Mouse (Mus musculus) neural tube, embryonic 13.5 days (tissue): ENCODE data around the gene Tomm7. TPM values are rescaled to one million over a fixed set of nuclear protein-coding genes. Genes with fewer than 3 reads are reported as not detected.
A peak's percentile ranks its signal among the peaks of the same experiment; 100 is the strongest.
"Not testable (repeated sequence)": the region's sequence is repeated elsewhere in the genome, so short reads cannot be mapped to it uniquely, and the experiment has no call there.

Experiments
- ATAC-seq: fragments of 200-750 bp; cut with Nextera tagmentation; 2 replicates; pipeline ENCODE4 v1.8.0; 2017; ENCODE audit warnings: low read depth, mild to moderate bottlenecking, moderate TSS enrichment, moderate library complexity
- H3K27ac ChIP-seq: fragments of 300-500 bp; sonication (generic); replicated peaks from 2 replicates; pipeline ENCODE4 v1.5.1; 2015; ENCODE audit warnings: moderate library complexity, mild to moderate bottlenecking, inconsistent platforms
- H3K27me3 ChIP-seq: fragments of 300-500 bp; sonication (generic); 2 replicates; pipeline ENCODE4 v1.6.1; 2015; ENCODE audit warnings: mild to moderate bottlenecking, inconsistent platforms
- H3K36me3 ChIP-seq: fragments of 300-500 bp; sonication (generic); 2 replicates; pipeline ENCODE4 v1.6.1; 2015; ENCODE audit warnings: mild to moderate bottlenecking, inconsistent platforms
- H3K4me1 ChIP-seq: fragments of 300-500 bp; sonication (generic); replicated peaks from 2 replicates; pipeline ENCODE4 v1.6.1; 2015; ENCODE audit warnings: inconsistent platforms
- H3K4me2 ChIP-seq: fragments of 300-500 bp; sonication (generic); 2 replicates; pipeline ENCODE4 v1.6.1; 2015; ENCODE audit warnings: inconsistent platforms, mild to moderate bottlenecking, moderate library complexity
- H3K4me3 ChIP-seq: fragments of 300-500 bp; sonication (generic); 2 replicates; pipeline ENCODE4 v1.5.1; 2015; ENCODE audit warnings: mild to moderate bottlenecking, inconsistent platforms
- H3K9ac ChIP-seq: fragments of 300-500 bp; sonication (generic); 2 replicates; pipeline ENCODE4 v1.6.1; 2015; ENCODE audit warnings: moderate library complexity, mild to moderate bottlenecking, inconsistent platforms
- H3K9me3 ChIP-seq: fragments of 300-500 bp; sonication (generic); 2 replicates; pipeline ENCODE4 v1.6.1; 2016; ENCODE audit warnings: inconsistent platforms
- WGBS: fragments of 180-500 bp; shearing (Covaris S2); methylation state at CpG from one replicate; pipeline ENCODE4 v1.1.7; 2015; 5-methylcytosine and 5-hydroxymethylcytosine counted together
- polyA plus RNA-seq: library from polyadenylated mRNA; unstranded; fragments of >200 nt; fragmentation: Nextera tagmentation; extraction: Ambion mirVana; gene quantifications from 2 replicates; pipeline ENCODE4 v1.2.1, GENCODE M21; 2015

Gene Tomm7
- polyA plus RNA-seq, 1 experiment from 2014 or later: 98.8 TPM

GRCm38 (mm10) chr5:23845141-23845540 is 1.2 kb upstream of the Tomm7 start:
- no peak for ATAC-seq
- Histone ChIP-seq H3K4me3 (0 out of 2 replicates have a peak overlapping the region, but pooled peaks have one; percentile 62), H3K27ac (0 out of 2 replicates have a peak overlapping the region, but pooled peaks have one; percentile 87), H3K9ac (no peak overlapping the region), H3K4me1 (peaks cover 27% of the 10 kb centered on the region), H3K9me3 (no peaks in the 10 kb centered on the region), H3K36me3 (peaks cover 6% of the 10 kb centered on the region; the same call in 1 of the 2 replicates), H3K27me3 (no peaks in the 10 kb centered on the region), H3K4me2 (peak overlapping the region; percentile 69)
- WGBS: 83% methylated on average over 3 of the region's 3 CpGs

- peaks cover 10% of the 10 kb centered on the region for H3K36me3 ChIP-seq
- H3K4me2 ChIP-seq: peak overlapping the region; percentile 69
- WGBS: 40% methylated on average over 7 of the region's 7 CpGs
- 0 out of 2 replicates have a peak, but pooled peaks have one; percentile 20 for ATAC-seq
- H3K4me1 ChIP-seq: peaks cover 27% of the 10 kb centered on the region
- no peaks in the 10 kb centered on the region for H3K27me3 ChIP-seq
- peak overlapping the region; percentile 87 for H3K27ac ChIP-seq
- no peaks in the 10 kb centered on the region for H3K9me3 ChIP-seq
- H3K4me3 ChIP-seq: peak overlapping the region; percentile 62
- peak overlapping the region; percentile 68 for H3K9ac ChIP-seq
Measured at GRCm38 (mm10) chr5:23844531-23844841, 525 bp upstream of the Tomm7 start.

GRCm38 (mm10) chr5:23838158-23838557 is 5.8 kb downstream of the Tomm7 start:
- Histone ChIP-seq H3K9ac (no peak overlapping the region), H3K4me2 (no peak overlapping the region), H3K27ac (no peak overlapping the region), H3K9me3 (no peaks in the 10 kb centered on the region), H3K36me3 (peaks cover 27% of the 10 kb centered on the region), H3K4me3 (no peak overlapping the region), H3K4me1 (peaks cover 15% of the 10 kb centered on the region), H3K27me3 (no peaks in the 10 kb centered on the region)
- ATAC-seq: no peak
- 90% methylated on average over 7 of the region's 7 CpGs for WGBS

GRCm38 (mm10) chr5:23835691-23836090 is 8.3 kb downstream of the Tomm7 start:
- not testable (repeated sequence) for H3K9me3 ChIP-seq, H3K9ac ChIP-seq, H3K4me3 ChIP-seq, H3K4me1 ChIP-seq, H3K27ac ChIP-seq, H3K4me2 ChIP-seq, ATAC-seq
- WGBS: 72% methylated on average over 1 of the region's 1 CpGs
- Histone ChIP-seq H3K27me3 (peaks cover 16% of the 10 kb centered on the region), H3K36me3 (peaks cover 22% of the 10 kb centered on the region)

- ATAC-seq: no peak
- H3K9me3 ChIP-seq: no peaks in the 10 kb centered on the region
- H3K36me3 ChIP-seq: no peaks in the 10 kb centered on the region
- peak overlapping the region; percentile 38 for H3K4me2 ChIP-seq
- H3K4me1 ChIP-seq: peaks cover 3% of the 10 kb centered on the region; the same call in 1 of the 2 replicates
- WGBS: 41% methylated on average over 58 of the region's 58 CpGs
- H3K4me3 ChIP-seq: peak overlapping the region; percentile 19
- H3K9ac ChIP-seq: no peak overlapping the region
- no peak overlapping the region for H3K27ac ChIP-seq
- H3K27me3 ChIP-seq: peaks cover 26% of the 10 kb centered on the region
Measured at GRCm38 (mm10) chr5:23830897-23831752, 12.8 kb downstream of the Tomm7 start.

- H3K27me3 ChIP-seq: peaks cover 18% of the 10 kb centered on the region
- no peak overlapping the region for H3K9ac ChIP-seq
- H3K9me3 ChIP-seq: no peaks in the 10 kb centered on the region
- WGBS: 40% methylated on average over 11 of the region's 11 CpGs
- no peak overlapping the region for H3K4me2 ChIP-seq
- peaks cover 3% of the 10 kb centered on the region; the same call in 1 of the 2 replicates for H3K4me1 ChIP-seq
- H3K36me3 ChIP-seq: no peaks in the 10 kb centered on the region
- no peak for ATAC-seq
- no peak overlapping the region for H3K27ac ChIP-seq
- H3K4me3 ChIP-seq: no peak overlapping the region
Measured at GRCm38 (mm10) chr5:23826321-23827004, 17.5 kb downstream of the Tomm7 start.

- Histone ChIP-seq H3K4me3 (no peak overlapping the region), H3K9me3 (no peaks in the 10 kb centered on the region), H3K27ac (no peak overlapping the region), H3K4me1 (no peaks in the 10 kb centered on the region), H3K9ac (no peak overlapping the region), H3K4me2 (no peak overlapping the region), H3K27me3 (no peaks in the 10 kb centered on the region), H3K36me3 (peaks cover 12% of the 10 kb centered on the region)
- 79% methylated on average over 8 of the region's 8 CpGs for WGBS
- ATAC-seq: no peak
Measured at GRCm38 (mm10) chr5:23824171-23824733, 19.7 kb downstream of the Tomm7 start.

GRCm38 (mm10) chr5:23822306-23822705 is 21.7 kb downstream of the Tomm7 start:
- no peaks in the 10 kb centered on the region for H3K4me1 ChIP-seq
- H3K27ac ChIP-seq: no peak overlapping the region
- H3K9ac ChIP-seq: no peak overlapping the region
- 75% methylated on average over 11 of the region's 11 CpGs for WGBS
- ATAC-seq: no peak
- no peaks in the 10 kb centered on the region for H3K9me3 ChIP-seq
- peaks cover 27% of the 10 kb centered on the region for H3K36me3 ChIP-seq
- H3K4me2 ChIP-seq: no peak overlapping the region
- no peaks in the 10 kb centered on the region for H3K27me3 ChIP-seq
- H3K4me3 ChIP-seq: no peak overlapping the region

- H3K27me3 ChIP-seq: no peaks in the 10 kb centered on the region
- no peak overlapping the region for H3K4me2 ChIP-seq
- ATAC-seq: no peak
- 90% methylated on average over 15 of the region's 15 CpGs for WGBS
- H3K27ac ChIP-seq: no peak overlapping the region
- peaks cover 79% of the 10 kb centered on the region for H3K36me3 ChIP-seq
- H3K9me3 ChIP-seq: no peaks in the 10 kb centered on the region
- no peak overlapping the region for H3K9ac ChIP-seq
- H3K4me3 ChIP-seq: no peak overlapping the region
- no peaks in the 10 kb centered on the region for H3K4me1 ChIP-seq
Measured at GRCm38 (mm10) chr5:23816681-23817080, 27.3 kb downstream of the Tomm7 start.

- ATAC-seq: no peak
- Histone ChIP-seq H3K4me1 (no peaks in the 10 kb centered on the region), H3K9ac (no peak overlapping the region), H3K36me3 (peaks cover 89% of the 10 kb centered on the region), H3K9me3 (no peaks in the 10 kb centered on the region), H3K27ac (no peak overlapping the region), H3K4me3 (no peak overlapping the region), H3K4me2 (no peak overlapping the region), H3K27me3 (no peaks in the 10 kb centered on the region)
- WGBS: 83% methylated on average over 5 of the region's 5 CpGs
Measured at GRCm38 (mm10) chr5:23814841-23815240, 29.1 kb downstream of the Tomm7 start.

- Histone ChIP-seq H3K27me3 (no peaks in the 10 kb centered on the region), H3K9me3 (no peaks in the 10 kb centered on the region), H3K4me3 (no peak overlapping the region), H3K4me2 (no peak overlapping the region), H3K36me3 (peaks cover 41% of the 10 kb centered on the region), H3K9ac (no peak overlapping the region), H3K27ac (no peak overlapping the region), H3K4me1 (peaks cover 10% of the 10 kb centered on the region)
- WGBS: 78% methylated on average over 2 of the region's 2 CpGs
- no peak for ATAC-seq
Measured at GRCm38 (mm10) chr5:23792726-23793125, 51.2 kb downstream of the Tomm7 start.

GRCm38 (mm10) chr5:23789078-23789612 is 54.8 kb downstream of the Tomm7 start:
- H3K27me3 ChIP-seq: no peaks in the 10 kb centered on the region
- 93% methylated on average over 4 of the region's 4 CpGs for whole genome bisulfite sequencing
- H3K9me3 ChIP-seq: no peaks in the 10 kb centered on the region
- H3K4me2 ChIP-seq: no peak overlapping the region
- H3K27ac ChIP-seq: no peak overlapping the region
- peaks cover 10% of the 10 kb centered on the region for H3K4me1 ChIP-seq
- H3K9ac ChIP-seq: no peak overlapping the region
- H3K4me3 ChIP-seq: no peak overlapping the region
- peaks cover 15% of the 10 kb centered on the region for H3K36me3 ChIP-seq
- no peak for ATAC-seq
